Mouse (Mus musculus) thymus, postnatal 10 days (tissue): ENCODE measurements at regions not wholly inside any gene's neighbourhood (a gene's known extent, or its start where the extent isn't known, plus 50 kb on each side); places are given as distances from the start of the nearest gene placed in this dataset.
A peak's percentile ranks its signal among the peaks of the same experiment; 100 is the strongest.

Experiments
- DNase-seq, 2 experiments: peaks; one replicate each; pipeline ENCODE4 v3.0.0; 2021; ENCODE audit warnings: low spot score in 2 of 2

- no peak for DNase-seq
These were observed 145.9 kb downstream of the Plk2 start for GRCm38 (mm10) chr13:110540543-110541265.

GRCm38 (mm10) chr13:110541288-110542148 is 146.7 kb downstream of the Plk2 start:
- no peak for DNase-seq

- DNase-seq, result no peak
These were observed 147.6 kb downstream of the Plk2 start for GRCm38 (mm10) chr13:110542303-110543065.

DNA sequence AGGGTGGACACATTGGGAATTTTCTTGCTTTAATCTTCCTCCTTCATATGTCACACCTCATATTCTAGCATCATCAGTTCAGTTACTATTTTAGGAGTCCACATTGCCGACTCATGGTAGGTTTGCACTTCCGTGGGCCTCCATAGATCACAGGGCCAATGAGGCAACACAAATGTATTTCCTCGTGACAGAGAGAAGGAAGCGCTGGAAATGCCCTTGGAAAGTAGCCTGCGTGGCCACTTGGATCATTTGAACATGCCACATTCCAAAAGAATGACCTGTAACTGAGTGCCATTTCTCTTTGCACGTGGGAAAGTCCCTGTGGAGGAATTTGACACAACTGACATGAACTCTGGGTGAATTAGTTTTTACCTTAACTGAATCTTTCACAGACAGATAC is 150.6 kb downstream of the Plk2 start:
- no peak for DNase-seq

- DNase-seq, result no peak
These were observed 160.9 kb downstream of the Plk2 start for GRCm38 (mm10) chr13:110555529-110556319.

GRCm38 (mm10) chr13:110556355-110557095 is 161.7 kb downstream of the Plk2 start:
- no peak for DNase-seq

- DNase-seq, result no peak
These were observed 163.3 kb downstream of the Plk2 start for GRCm38 (mm10) chr13:110557930-110558727.

DNA sequence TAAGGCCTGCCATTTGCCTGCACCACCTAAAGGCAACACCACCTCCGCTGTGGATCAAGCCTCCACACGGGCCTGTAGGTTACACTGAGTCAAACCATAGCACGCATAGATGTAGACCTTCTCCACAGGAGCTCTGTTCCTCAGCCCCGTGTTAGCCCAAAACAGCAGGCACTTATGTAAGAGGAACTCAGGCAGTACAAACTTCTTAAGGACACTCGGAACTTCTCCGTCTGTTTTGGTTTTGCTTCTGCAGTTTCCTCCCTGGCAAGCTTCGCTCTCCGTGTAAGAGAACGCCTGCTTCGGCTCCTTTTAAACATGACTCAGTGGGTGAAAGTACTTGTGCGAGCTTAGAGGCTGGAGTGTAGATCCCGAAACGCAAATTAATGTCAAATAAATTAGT is 165.7 kb downstream of the Plk2 start:
- no peak for DNase-seq

- no peak for DNase-seq
These were observed 167.7 kb downstream of the Plk2 start for GRCm38 (mm10) chr13:110562499-110562898.

DNA sequence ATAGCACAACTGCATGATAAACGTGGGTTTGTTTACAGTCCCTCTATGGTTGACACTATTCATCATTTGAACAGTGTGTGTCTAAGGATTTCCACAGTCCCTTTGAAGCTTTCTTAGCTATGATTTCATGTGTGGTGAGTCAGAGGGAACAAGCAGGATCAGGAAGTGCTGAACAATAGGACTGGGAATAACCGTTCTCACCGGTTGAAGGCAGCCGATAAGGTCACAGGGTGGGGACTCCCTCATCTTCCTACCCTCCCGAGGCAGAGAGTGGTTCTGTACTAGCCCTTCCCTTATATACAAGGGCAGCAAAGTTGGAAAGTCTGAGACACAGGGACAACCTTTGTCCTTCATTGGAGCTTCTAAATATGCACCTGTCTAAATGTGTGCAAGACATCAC is 168.1 kb downstream of the Plk2 start:
- DNase-seq, result no peak

DNA sequence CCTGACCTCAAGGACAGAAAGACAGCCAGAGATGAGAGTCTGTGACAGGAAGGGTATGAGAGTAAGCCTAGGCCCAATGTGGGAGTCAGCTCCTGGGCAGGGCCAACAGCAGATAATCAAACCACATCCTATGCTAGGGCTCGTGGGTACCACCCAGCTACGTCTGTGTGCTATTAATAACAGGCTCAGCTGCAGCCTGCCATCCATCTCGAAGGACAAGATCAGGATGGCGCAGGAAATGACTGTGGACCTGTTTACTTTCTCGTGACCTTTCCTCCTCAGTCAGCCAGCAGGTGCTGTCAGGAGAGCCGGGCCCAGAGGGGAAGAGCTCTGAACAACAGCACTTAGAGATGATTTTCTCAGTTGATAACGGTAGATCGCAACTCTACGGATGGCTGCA is 169.1 kb downstream of the Plk2 start:
- peak; percentile 3 to 15 for DNase-seq

GRCm38 (mm10) chr13:110568482-110569179 is 173.8 kb downstream of the Plk2 start:
- DNase-seq, result no peak

GRCm38 (mm10) chr13:110569180-110569512 is 174.3 kb downstream of the Plk2 start:
- DNase-seq, result no peak

GRCm38 (mm10) chr13:110570386-110570785 is 175.5 kb downstream of the Plk2 start:
- DNase-seq, result no peak

- DNase-seq, result no peak
These were observed 178.7 kb downstream of the Plk2 start for GRCm38 (mm10) chr13:110573360-110574065.

GRCm38 (mm10) chr13:110574764-110575471 is 180.1 kb downstream of the Plk2 start:
- no peak for DNase-seq

DNA sequence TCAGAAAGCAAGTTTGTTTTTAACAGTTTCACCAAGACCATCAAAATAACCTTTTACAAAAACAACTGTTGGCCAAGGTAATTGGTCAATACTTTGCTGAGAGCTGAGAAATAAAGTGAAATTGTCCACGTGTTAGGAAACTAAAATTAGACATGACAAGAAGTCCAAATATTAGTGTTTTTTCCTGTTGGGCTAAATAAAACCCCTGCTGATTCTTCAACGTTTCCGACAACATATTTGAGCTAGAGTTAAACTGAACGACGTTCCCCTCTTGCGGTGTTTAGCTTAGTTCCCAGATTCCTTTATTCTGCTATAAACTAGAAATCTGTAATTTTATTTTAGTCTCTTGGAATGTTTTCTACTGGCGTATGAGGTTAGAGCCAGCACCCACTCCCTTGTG is 183.3 kb downstream of the Plk2 start:
- DNase-seq, result no peak

DNA sequence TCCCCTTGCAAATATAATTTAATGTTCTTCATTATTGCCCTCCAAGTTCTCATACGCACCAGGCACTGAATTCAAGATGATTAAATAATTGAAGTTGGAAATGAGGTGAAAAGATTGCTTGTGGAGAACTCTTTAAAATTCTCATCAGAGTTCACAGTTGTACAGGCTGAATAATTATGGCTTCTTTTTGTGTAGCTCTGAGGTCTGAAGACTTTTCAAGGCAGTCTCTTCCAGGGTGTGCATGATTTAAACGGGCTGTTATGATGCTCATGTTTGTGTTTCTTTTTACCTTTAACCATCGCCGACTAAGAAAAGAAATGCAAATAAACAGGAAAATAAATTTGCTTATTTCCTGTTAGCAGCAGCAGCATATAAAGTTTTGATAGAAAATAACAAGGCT is 185.3 kb downstream of the Plk2 start:
- DNase-seq, result no peak
